Mouse (Mus musculus): ENCODE data around the gene Zic4. TPM values are rescaled to one million over a fixed set of nuclear protein-coding genes. Genes with fewer than 3 reads are reported as not detected.

The Zic4 gene
- polyA plus RNA-seq, 1 experiment from 2014 or later = not detected

GRCm38 (mm10) chr9:91420441-91420840 lies 58.2 kb downstream of the Zic4 start:
- Histone ChIP-seq H3K4me3 (ENCODE audit: low read depth, low read length) (no peak overlapping the region), H3K4me1 (replicated peaks; ENCODE audit: control insufficient read depth, insufficient read depth, low read length) (no peaks in the 10 kb centered on the region), H3K36me3 (ENCODE audit: control insufficient read depth, insufficient read depth, low read length) (no peaks in the 10 kb centered on the region), H3K9ac (ENCODE audit: low read depth, low read length) (no peak overlapping the region), H3K27me3 (replicated peaks; ENCODE audit: control insufficient read depth, insufficient read depth, low read length) (peaks cover 29% of the 10 kb centered on the region), H3K4me2 (no peak overlapping the region), H3K27ac (ENCODE audit: low read depth, low read length) (no peak overlapping the region), H3K9me3 (ENCODE audit: control insufficient read depth, low read length) (no peaks in the 10 kb centered on the region)
- ATAC-seq (replicated peaks; ENCODE audit: low FRiP score) (no peak), DNase-seq (ENCODE audit: low spot score) (no peak)
- 5% methylated on average over 18 of the region's 18 CpGs for WGBS

Other genes with a start within 250 kb of the Zic4 start
- gene Zic1, start 3.4 kb downstream of the Zic4 start, polyA plus RNA-seq (2014; fragmentation: Nextera tagmentation; extraction: Ambion mirVana) = 0.04 and 0.06 TPM in 2 replicates